Mouse (Mus musculus) induced T-regulatory cell, adult 2 months (primary cell): ENCODE data around the gene Prp2.
"Not testable (repeated sequence)": the region's sequence is repeated elsewhere in the genome, so short reads cannot be mapped to it uniquely, and the experiment has no call there.

ENCODE experiments used
- DNase-seq: peaks from one replicate; pipeline ENCODE4 v3.0.0-alpha.2; 2012; ENCODE audit warnings: low read depth

Gene Prp2

GRCm38 (mm10) chr6:132595613-132596012, at the start of gene Prp2:
TSS of gene Prp2 (plus strand) at chr6:132595913.
- not testable (repeated sequence) for DNase-seq

- DNase-seq = not testable (repeated sequence)
These were observed 26.2 kb upstream of the Prp2 start, which contains the start of gene Prh1 for GRCm38 (mm10) chr6:132569509-132569908. TSS of gene Prh1 (plus strand) at chr6:132569809.

- peak; percentile 12 for DNase-seq
These were observed 53.7 kb downstream of the Prp2 start for GRCm38 (mm10) chr6:132649399-132649798.
